Comparison of ENCODE assay signal across 8 mouse cellular contexts in the genomic region with DNA sequence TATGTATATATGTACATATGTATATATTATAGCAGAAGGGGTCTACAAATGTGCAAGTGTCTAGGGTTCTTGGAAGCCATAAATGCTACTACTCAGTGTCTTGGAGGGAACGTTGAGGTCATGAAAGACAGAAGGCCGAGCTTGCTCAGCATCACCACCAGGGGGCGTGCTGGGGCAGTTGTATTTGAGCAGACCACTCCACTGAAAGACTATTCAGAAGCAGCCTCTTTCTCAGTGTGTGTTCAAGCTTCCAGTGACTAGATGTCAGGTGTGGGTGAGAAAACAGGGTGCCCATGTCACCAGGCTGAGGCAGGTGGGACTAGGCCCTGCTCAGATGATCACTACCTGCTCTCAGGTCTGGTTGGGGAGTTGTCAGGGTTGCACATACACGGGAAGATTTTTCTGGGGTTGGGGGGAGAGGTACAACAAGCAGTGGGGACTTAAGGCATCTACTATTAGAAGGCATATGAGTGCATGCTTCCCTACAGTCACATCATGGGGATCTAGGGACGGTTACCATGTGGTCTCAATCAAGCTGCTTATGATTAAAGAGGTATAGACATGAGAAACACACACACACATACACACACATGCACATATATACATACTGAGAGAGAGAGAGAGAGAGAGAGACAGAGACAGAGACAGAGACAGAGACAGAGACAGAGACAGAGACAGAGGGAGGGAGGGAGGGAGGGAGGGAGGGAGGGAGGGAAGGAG.
DNase-seq lines count a peak whose midpoint lies in the region; ATAC-seq and TF ChIP-seq lines count a peak whose summit lies in the region.

No protein-coding gene starts in this region.

- no peak for ATAC-seq in Patski
- ATAC-seq in forebrain, embryonic 13.5 days, result peak; percentile 45
- ATAC-seq in hindbrain, embryonic 12.5 days (ENCODE audit: low FRiP score), result peak; percentile 43; the same call in 1 of the 2 replicates
- peak; percentile 86 for ATAC-seq in megakaryocyte progenitor cell, adult 5-6 weeks (replicated peaks; ENCODE audit: poor library complexity)
- ATAC-seq in monocyte, adult 5-6 weeks (replicated peaks; ENCODE audit: insufficient number of reproducible peaks, low FRiP score, low TSS enrichment, poor library complexity, severe bottlenecking), result no peak

- peak; percentile 72 for TF ChIP-seq CTCF in Patski (IDR thresholded peaks at IDR 0.05)

- H3K27me3 ChIP-seq in Patski, result peaks cover 5% of the 10 kb centered on the region
- H3K27me3 ChIP-seq in forebrain, embryonic 13.5 days, result no peaks in the 10 kb centered on the region
- H3K27me3 ChIP-seq in hindbrain, embryonic 12.5 days, result no peaks in the 10 kb centered on the region

- in situ Hi-C loops in Patski (cut with MboI; ENCODE audit: low pct_unique_long_range_greater_than_20kb), result no loop called here

- POLR2A ChIA-PET in Patski (lab: Charles Lee), result no interaction called here

- no peak overlapping the region for H3K4me3 ChIP-seq in forebrain, embryonic 13.5 days
- no peak overlapping the region for H3K4me3 ChIP-seq in hindbrain, embryonic 12.5 days

- H3K9me3 ChIP-seq in forebrain, embryonic 13.5 days (replicated peaks), result no peaks in the 10 kb centered on the region
- H3K9me3 ChIP-seq in hindbrain, embryonic 12.5 days (replicated peaks), result no peaks in the 10 kb centered on the region

- 38% methylated on average over 5 of the region's 5 CpGs for WGBS in forebrain, embryonic 13.5 days
- WGBS in hindbrain, embryonic 12.5 days, result 44% methylated on average over 5 of the region's 5 CpGs

- no peaks in the 10 kb centered on the region for H3K4me1 ChIP-seq in forebrain, embryonic 13.5 days
- no peaks in the 10 kb centered on the region for H3K4me1 ChIP-seq in hindbrain, embryonic 12.5 days

- no peak for DNase-seq in Patski (ENCODE audit: low read depth, low spot score)
- DNase-seq in c-Kit-positive CD71-positive TER-119-positive erythroid progenitor cells, embryonic 14.5 days (ENCODE audit: low spot score), result peak; percentile 27
- peak; percentile 48 to 62 for DNase-seq in layer of hippocampus, postnatal 36 days
- DNase-seq in right cerebral cortex, postnatal 10 days (ENCODE audit: low spot score in 2 of 2), result peak; percentile 62 to 76

- no peak overlapping the region for H3K9ac ChIP-seq in forebrain, embryonic 13.5 days
- H3K9ac ChIP-seq in hindbrain, embryonic 12.5 days, result no peak overlapping the region

- CTCF ChIA-PET in Patski (lab: Charles Lee), result interaction anchor here (0.9 to 1.9 kb wide), 3 partner anchors 10 to 239 kb away, joined by 3 to 8 read pairs (median 4); no protein-coding TSS in a partner anchor

- no peak overlapping the region for H3K27ac ChIP-seq in forebrain, embryonic 13.5 days
- H3K27ac ChIP-seq in hindbrain, embryonic 12.5 days, result no peak overlapping the region

- H3K36me3 ChIP-seq in forebrain, embryonic 13.5 days (ENCODE audit: poor library complexity, severe bottlenecking), result no peaks in the 10 kb centered on the region
- H3K36me3 ChIP-seq in hindbrain, embryonic 12.5 days, result no peaks in the 10 kb centered on the region

- no peak overlapping the region for H3K4me2 ChIP-seq in forebrain, embryonic 13.5 days
- H3K4me2 ChIP-seq in hindbrain, embryonic 12.5 days (replicated peaks), result no peak overlapping the region

Comparison
In these comparisons a context has a peak if more than half of its experiments do, and no peak if none do; other contexts are left out.
1. ATAC-seq: peak in forebrain, embryonic 13.5 days (single experiment), hindbrain, embryonic 12.5 days (single experiment) and megakaryocyte progenitor cell, adult 5-6 weeks (single experiment); none in Patski (single experiment) and monocyte, adult 5-6 weeks (single experiment).